Mouse (Mus musculus): Measurements from ENCODE around the gene Insrr. TPM values are rescaled to one million over a fixed set of nuclear protein-coding genes. Genes with fewer than 3 reads are reported as not detected.

Gene Insrr
- polyA plus RNA-seq, 1 experiment from 2014 or later = 0.97 TPM

- Histone ChIP-seq H3K27me3 (ENCODE audit: control insufficient read depth, insufficient read depth, low read length) (no peaks in the 10 kb centered on the region), H3K4me1 (ENCODE audit: control insufficient read depth, insufficient read depth, low read length) (0 out of 2 replicates have a peak, but pooled peaks cover 3% of the 10 kb centered on the region), H3K9me3 (ENCODE audit: control insufficient read depth, low read length) (no peaks in the 10 kb centered on the region), H3K27ac (replicated peaks; ENCODE audit: low read depth, low read length) (no peak overlapping the region), H3K4me2 (ENCODE audit: low read length) (no peak overlapping the region), H3K4me3 (replicated peaks; ENCODE audit: low read depth, low read length) (no peak overlapping the region), H3K9ac (replicated peaks; ENCODE audit: low read length) (no peak overlapping the region), H3K36me3 (ENCODE audit: control insufficient read depth, insufficient read depth, low read length) (no peaks in the 10 kb centered on the region)
- WGBS = 63% methylated on average over 6 of the region's 6 CpGs
- ATAC-seq (ENCODE audit: low FRiP score, low TSS enrichment) (no peak), DNase-seq (no peak)
Observed at GRCm38 (mm10) chr3:87785626-87786214, 11.0 kb upstream of the Insrr start.

- no peaks in the 10 kb centered on the region for H3K36me3 ChIP-seq (ENCODE audit: control insufficient read depth, insufficient read depth, low read length)
- DNase-seq (no peak), ATAC-seq (ENCODE audit: low FRiP score, low TSS enrichment) (no peak)
- 52% methylated on average over 1 of the region's 1 CpGs for WGBS
- no peak overlapping the region for H3K4me3 ChIP-seq (replicated peaks; ENCODE audit: low read depth, low read length)
- 0 out of 2 replicates have a peak, but pooled peaks cover 3% of the 10 kb centered on the region for H3K4me1 ChIP-seq (ENCODE audit: control insufficient read depth, insufficient read depth, low read length)
- H3K9ac ChIP-seq (replicated peaks; ENCODE audit: low read length) = no peak overlapping the region; the same call in 1 of the 2 replicates
- H3K9me3 ChIP-seq (ENCODE audit: control insufficient read depth, low read length) = no peaks in the 10 kb centered on the region
- H3K27ac ChIP-seq (replicated peaks; ENCODE audit: low read depth, low read length) = no peak overlapping the region
- no peak overlapping the region for H3K4me2 ChIP-seq (ENCODE audit: low read length)
- peaks cover 25% of the 10 kb centered on the region for H3K27me3 ChIP-seq (ENCODE audit: control insufficient read depth, insufficient read depth, low read length)
Observed at GRCm38 (mm10) chr3:87789248-87789647, 7.5 kb upstream of the Insrr start.

GRCm38 (mm10) chr3:87789768-87790167 lies 7.0 kb upstream of the Insrr start:
- Histone ChIP-seq H3K27me3 (ENCODE audit: control insufficient read depth, insufficient read depth, low read length) (peaks cover 30% of the 10 kb centered on the region), H3K9me3 (ENCODE audit: control insufficient read depth, low read length) (no peaks in the 10 kb centered on the region), H3K4me2 (ENCODE audit: low read length) (no peak overlapping the region), H3K9ac (replicated peaks; ENCODE audit: low read length) (no peak overlapping the region), H3K4me1 (ENCODE audit: control insufficient read depth, insufficient read depth, low read length) (peaks cover 5% of the 10 kb centered on the region; the same call in 1 of the 2 replicates), H3K27ac (replicated peaks; ENCODE audit: low read depth, low read length) (no peak overlapping the region), H3K36me3 (ENCODE audit: control insufficient read depth, insufficient read depth, low read length) (no peaks in the 10 kb centered on the region), H3K4me3 (replicated peaks; ENCODE audit: low read depth, low read length) (no peak overlapping the region)
- 33% methylated on average over 5 of the region's 5 CpGs for WGBS
- no peak for ATAC-seq (ENCODE audit: low FRiP score, low TSS enrichment)
- no peak for DNase-seq

- peak; percentile 66 for DNase-seq
- H3K27ac ChIP-seq (replicated peaks; ENCODE audit: low read depth, low read length) = no peak within 1 kb of the TSS
- no peaks in the 10 kb centered on the region for H3K36me3 ChIP-seq (ENCODE audit: control insufficient read depth, insufficient read depth, low read length)
- H3K9me3 ChIP-seq (ENCODE audit: control insufficient read depth, low read length) = no peaks in the 10 kb centered on the region
- peak within 1 kb of the TSS; percentile 20; the same call in 1 of the 2 replicates for H3K9ac ChIP-seq (replicated peaks; ENCODE audit: low read length)
- 0% methylated on average over 42 of the region's 47 CpGs for WGBS
- peak within 1 kb of the TSS; percentile 54 for H3K4me2 ChIP-seq (ENCODE audit: low read length)
- peaks cover 17% of the 10 kb centered on the region for H3K4me1 ChIP-seq (ENCODE audit: control insufficient read depth, insufficient read depth, low read length)
- peaks cover 70% of the 10 kb centered on the region for H3K27me3 ChIP-seq (ENCODE audit: control insufficient read depth, insufficient read depth, low read length)
- H3K4me3 ChIP-seq (replicated peaks; ENCODE audit: low read depth, low read length) = peak within 1 kb of the TSS; percentile 28
- peak; percentile 46; the same call in 1 of the 2 replicates for ATAC-seq (ENCODE audit: low FRiP score, low TSS enrichment)
Observed at GRCm38 (mm10) chr3:87794922-87795325, 1.8 kb upstream of the Insrr start, which contains the start of gene Ntrk1. Gene Ntrk1 (minus strand): TSS chr3:87795162.

GRCm38 (mm10) chr3:87795336-87796277 lies 1.1 kb upstream of the Insrr start:
- no peak for ATAC-seq (ENCODE audit: low FRiP score, low TSS enrichment)

GRCm38 (mm10) chr3:87801681-87802080 lies 4.9 kb downstream of the Insrr start:
- DNase-seq (no peak), ATAC-seq (ENCODE audit: low FRiP score, low TSS enrichment) (no peak)
- WGBS = 62% methylated on average over 5 of the region's 5 CpGs
- no peak overlapping the region for H3K4me2 ChIP-seq (ENCODE audit: low read length)
- H3K9me3 ChIP-seq (ENCODE audit: control insufficient read depth, low read length) = no peaks in the 10 kb centered on the region
- peaks cover 9% of the 10 kb centered on the region for H3K4me1 ChIP-seq (ENCODE audit: control insufficient read depth, insufficient read depth, low read length)
- H3K4me3 ChIP-seq (replicated peaks; ENCODE audit: low read depth, low read length) = no peak overlapping the region
- no peak overlapping the region for H3K27ac ChIP-seq (replicated peaks; ENCODE audit: low read depth, low read length)
- H3K27me3 ChIP-seq (ENCODE audit: control insufficient read depth, insufficient read depth, low read length) = peaks cover 31% of the 10 kb centered on the region
- no peak overlapping the region for H3K9ac ChIP-seq (replicated peaks; ENCODE audit: low read length)
- H3K36me3 ChIP-seq (ENCODE audit: control insufficient read depth, insufficient read depth, low read length) = no peaks in the 10 kb centered on the region

More at GRCm38 (mm10) chr3:87795336-87796277, 1.1 kb upstream of the Insrr start:
- H3K27me3 ChIP-seq (ENCODE audit: control insufficient read depth, insufficient read depth, low read length) = peaks cover 70% of the 10 kb centered on the region
- WGBS = 14% methylated on average over 33 of the region's 33 CpGs
- H3K9ac ChIP-seq (replicated peaks; ENCODE audit: low read length) = peak overlapping the region; percentile 20; the same call in 1 of the 2 replicates
- H3K36me3 ChIP-seq (ENCODE audit: control insufficient read depth, insufficient read depth, low read length) = no peaks in the 10 kb centered on the region
- H3K9me3 ChIP-seq (ENCODE audit: control insufficient read depth, low read length) = no peaks in the 10 kb centered on the region
- peak overlapping the region; percentile 54 for H3K4me2 ChIP-seq (ENCODE audit: low read length)
- peaks cover 17% of the 10 kb centered on the region for H3K4me1 ChIP-seq (ENCODE audit: control insufficient read depth, insufficient read depth, low read length)
- peak overlapping the region; percentile 28 for H3K4me3 ChIP-seq (replicated peaks; ENCODE audit: low read depth, low read length)
- no peak overlapping the region for H3K27ac ChIP-seq (replicated peaks; ENCODE audit: low read depth, low read length)
- DNase-seq = peak; percentile 83

- Histone ChIP-seq H3K27me3 (ENCODE audit: control insufficient read depth, insufficient read depth, low read length) (peaks cover 23% of the 10 kb centered on the region), H3K9ac (replicated peaks; ENCODE audit: low read length) (no peak overlapping the region), H3K9me3 (ENCODE audit: control insufficient read depth, low read length) (no peaks in the 10 kb centered on the region), H3K4me1 (ENCODE audit: control insufficient read depth, insufficient read depth, low read length) (peaks cover 5% of the 10 kb centered on the region; the same call in 1 of the 2 replicates), H3K4me3 (replicated peaks; ENCODE audit: low read depth, low read length) (peak overlapping the region; percentile 21), H3K4me2 (ENCODE audit: low read length) (peak overlapping the region; percentile 43), H3K27ac (replicated peaks; ENCODE audit: low read depth, low read length) (no peak overlapping the region), H3K36me3 (ENCODE audit: control insufficient read depth, insufficient read depth, low read length) (no peaks in the 10 kb centered on the region)
- ATAC-seq (ENCODE audit: low FRiP score, low TSS enrichment) = no peak
- DNase-seq = no peak
- WGBS = 3% methylated on average over 26 of the region's 26 CpGs
Observed at GRCm38 (mm10) chr3:87804038-87804677, 7.4 kb downstream of the Insrr start.

GRCm38 (mm10) chr3:87809322-87809962 lies 12.7 kb downstream of the Insrr start:
- no peaks in the 10 kb centered on the region for H3K36me3 ChIP-seq (ENCODE audit: control insufficient read depth, insufficient read depth, low read length)
- no peak overlapping the region for H3K9ac ChIP-seq (replicated peaks; ENCODE audit: low read length)
- 5% methylated on average over 28 of the region's 28 CpGs for WGBS
- peaks cover 34% of the 10 kb centered on the region for H3K27me3 ChIP-seq (ENCODE audit: control insufficient read depth, insufficient read depth, low read length)
- H3K4me1 ChIP-seq (ENCODE audit: control insufficient read depth, insufficient read depth, low read length) = no peaks in the 10 kb centered on the region
- peak overlapping the region; percentile 8; the same call in 1 of the 2 replicates for H3K4me3 ChIP-seq (replicated peaks; ENCODE audit: low read depth, low read length)
- no peaks in the 10 kb centered on the region for H3K9me3 ChIP-seq (ENCODE audit: control insufficient read depth, low read length)
- H3K4me2 ChIP-seq (ENCODE audit: low read length) = peak overlapping the region; percentile 33
- DNase-seq (no peak), ATAC-seq (ENCODE audit: low FRiP score, low TSS enrichment) (no peak)
- H3K27ac ChIP-seq (replicated peaks; ENCODE audit: low read depth, low read length) = no peak overlapping the region
